Mouse (Mus musculus): ENCODE results near the gene 1110059E24Rik. TPM values are rescaled to one million over a fixed set of nuclear protein-coding genes. Genes with fewer than 3 reads are reported as not detected.

1110059E24Rik gene
- polyA plus RNA-seq, 1 experiment from 2014 or later: 72.5 TPM

GRCm38 (mm10) chr19:21653172-21653981, 601 bp upstream of the 1110059E24Rik start, which contains the start of gene Abhd17b:
Gene Abhd17b, plus strand, starts transcription at chr19:21653185.
- Histone ChIP-seq H3K36me3 (ENCODE audit: control insufficient read depth, insufficient read depth, low read length) (no peaks in the 10 kb centered on the region), H3K4me3 (ENCODE audit: low read depth, low read length) (peak within 1 kb of the TSS; percentile 81), H3K9ac (ENCODE audit: low read length) (peak within 1 kb of the TSS; percentile 93), H3K4me1 (ENCODE audit: control insufficient read depth, insufficient read depth, low read length) (peaks cover 7% of the 10 kb centered on the region; the same call in 1 of the 2 replicates), H3K27ac (replicated peaks; ENCODE audit: low read depth, low read length) (peak within 1 kb of the TSS; percentile 96), H3K4me2 (ENCODE audit: low read depth, severe bottlenecking) (peak within 1 kb of the TSS; percentile 72), H3K9me3 (ENCODE audit: control insufficient read depth, low read length) (no peaks in the 10 kb centered on the region), H3K27me3 (ENCODE audit: control insufficient read depth, insufficient read depth, low read length) (no peaks in the 10 kb centered on the region)
- DNase-seq (ENCODE audit: low spot score) (peak; percentile 69), ATAC-seq (ENCODE audit: insufficient number of reproducible peaks, low FRiP score, low TSS enrichment, low read depth) (peak; percentile 68)
- WGBS: under 1% methylated on average over 84 of the region's 105 CpGs

GRCm38 (mm10) chr19:21651664-21652063, 1.1 kb downstream of the 1110059E24Rik start:
- H3K9me3 ChIP-seq (ENCODE audit: control insufficient read depth, low read length): no peaks in the 10 kb centered on the region
- H3K4me3 ChIP-seq (ENCODE audit: low read depth, low read length): peak overlapping the region; percentile 81
- ATAC-seq (ENCODE audit: insufficient number of reproducible peaks, low FRiP score, low TSS enrichment, low read depth): no peak
- peaks cover 7% of the 10 kb centered on the region; the same call in 1 of the 2 replicates for H3K4me1 ChIP-seq (ENCODE audit: control insufficient read depth, insufficient read depth, low read length)
- H3K27me3 ChIP-seq (ENCODE audit: control insufficient read depth, insufficient read depth, low read length): no peaks in the 10 kb centered on the region
- H3K27ac ChIP-seq (replicated peaks; ENCODE audit: low read depth, low read length): no peak overlapping the region
- H3K9ac ChIP-seq (ENCODE audit: low read length): peak overlapping the region; percentile 57
- H3K4me2 ChIP-seq (ENCODE audit: low read depth, severe bottlenecking): peak overlapping the region; percentile 72
- no peak for DNase-seq (ENCODE audit: low spot score)
- 56% methylated on average over 6 of the region's 6 CpGs for WGBS
- H3K36me3 ChIP-seq (ENCODE audit: control insufficient read depth, insufficient read depth, low read length): no peaks in the 10 kb centered on the region

- WGBS: 88% methylated on average over 6 of the region's 6 CpGs
- Histone ChIP-seq H3K9me3 (ENCODE audit: control insufficient read depth, low read length) (no peaks in the 10 kb centered on the region), H3K4me3 (ENCODE audit: low read depth, low read length) (no peak overlapping the region), H3K36me3 (ENCODE audit: control insufficient read depth, insufficient read depth, low read length) (no peaks in the 10 kb centered on the region), H3K4me1 (ENCODE audit: control insufficient read depth, insufficient read depth, low read length) (no peaks in the 10 kb centered on the region), H3K27ac (replicated peaks; ENCODE audit: low read depth, low read length) (no peak overlapping the region), H3K9ac (ENCODE audit: low read length) (no peak overlapping the region), H3K27me3 (ENCODE audit: control insufficient read depth, insufficient read depth, low read length) (no peaks in the 10 kb centered on the region), H3K4me2 (ENCODE audit: low read depth, severe bottlenecking) (no peak overlapping the region)
- no peak for DNase-seq (ENCODE audit: low spot score)
- ATAC-seq (ENCODE audit: insufficient number of reproducible peaks, low FRiP score, low TSS enrichment, low read depth): no peak
These were observed 6.6 kb downstream of the 1110059E24Rik start for GRCm38 (mm10) chr19:21646142-21646541.

- no peak overlapping the region for H3K4me3 ChIP-seq (ENCODE audit: low read depth, low read length)
- no peak overlapping the region for H3K27ac ChIP-seq (replicated peaks; ENCODE audit: low read depth, low read length)
- 48% methylated on average over 4 of the region's 4 CpGs for WGBS
- H3K9ac ChIP-seq (ENCODE audit: low read length): no peak overlapping the region
- H3K4me2 ChIP-seq (ENCODE audit: low read depth, severe bottlenecking): no peak overlapping the region
- H3K36me3 ChIP-seq (ENCODE audit: control insufficient read depth, insufficient read depth, low read length): no peaks in the 10 kb centered on the region
- ATAC-seq (ENCODE audit: insufficient number of reproducible peaks, low FRiP score, low TSS enrichment, low read depth) (no peak), DNase-seq (ENCODE audit: low spot score) (no peak)
- H3K9me3 ChIP-seq (ENCODE audit: control insufficient read depth, low read length): no peaks in the 10 kb centered on the region
- no peaks in the 10 kb centered on the region for H3K27me3 ChIP-seq (ENCODE audit: control insufficient read depth, insufficient read depth, low read length)
- no peaks in the 10 kb centered on the region for H3K4me1 ChIP-seq (ENCODE audit: control insufficient read depth, insufficient read depth, low read length)
These were observed 7.5 kb downstream of the 1110059E24Rik start for GRCm38 (mm10) chr19:21645301-21645700.

- no peak for DNase-seq (ENCODE audit: low spot score)
- no peaks in the 10 kb centered on the region for H3K27me3 ChIP-seq (ENCODE audit: control insufficient read depth, insufficient read depth, low read length)
- no peak for ATAC-seq (ENCODE audit: insufficient number of reproducible peaks, low FRiP score, low TSS enrichment, low read depth)
- no peak overlapping the region for H3K9ac ChIP-seq (ENCODE audit: low read length)
- no peaks in the 10 kb centered on the region for H3K4me1 ChIP-seq (ENCODE audit: control insufficient read depth, insufficient read depth, low read length)
- no peak overlapping the region for H3K27ac ChIP-seq (replicated peaks; ENCODE audit: low read depth, low read length)
- H3K4me3 ChIP-seq (ENCODE audit: low read depth, low read length): no peak overlapping the region
- H3K36me3 ChIP-seq (ENCODE audit: control insufficient read depth, insufficient read depth, low read length): no peaks in the 10 kb centered on the region
- H3K4me2 ChIP-seq (ENCODE audit: low read depth, severe bottlenecking): no peak overlapping the region
- no peaks in the 10 kb centered on the region for H3K9me3 ChIP-seq (ENCODE audit: control insufficient read depth, low read length)
- 87% methylated on average over 1 of the region's 1 CpGs for WGBS
These were observed 8.8 kb downstream of the 1110059E24Rik start for GRCm38 (mm10) chr19:21643935-21644334.

GRCm38 (mm10) chr19:21637672-21638071, 15.1 kb downstream of the 1110059E24Rik start:
- 59% methylated on average over 7 of the region's 7 CpGs for WGBS
- no peak for ATAC-seq (ENCODE audit: insufficient number of reproducible peaks, low FRiP score, low TSS enrichment, low read depth)

GRCm38 (mm10) chr19:21636907-21637306, 15.9 kb downstream of the 1110059E24Rik start:
- DNase-seq (ENCODE audit: low spot score): no peak

More at GRCm38 (mm10) chr19:21637672-21638071, 15.1 kb downstream of the 1110059E24Rik start:
- H3K36me3 ChIP-seq (ENCODE audit: control insufficient read depth, insufficient read depth, low read length): no peaks in the 10 kb centered on the region
- no peak overlapping the region for H3K4me3 ChIP-seq (ENCODE audit: low read depth, low read length)
- no peak overlapping the region for H3K27ac ChIP-seq (replicated peaks; ENCODE audit: low read depth, low read length)
- H3K4me2 ChIP-seq (ENCODE audit: low read depth, severe bottlenecking): no peak overlapping the region
- DNase-seq (ENCODE audit: low spot score): no peak
- H3K9ac ChIP-seq (ENCODE audit: low read length): no peak overlapping the region
- H3K9me3 ChIP-seq (ENCODE audit: control insufficient read depth, low read length): no peaks in the 10 kb centered on the region
- no peaks in the 10 kb centered on the region for H3K4me1 ChIP-seq (ENCODE audit: control insufficient read depth, insufficient read depth, low read length)
- no peaks in the 10 kb centered on the region for H3K27me3 ChIP-seq (ENCODE audit: control insufficient read depth, insufficient read depth, low read length)

GRCm38 (mm10) chr19:21635406-21635805, 17.4 kb downstream of the 1110059E24Rik start:
- H3K4me3 ChIP-seq (ENCODE audit: low read depth, low read length): no peak overlapping the region
- WGBS: 93% methylated on average over 2 of the region's 2 CpGs
- no peaks in the 10 kb centered on the region for H3K4me1 ChIP-seq (ENCODE audit: control insufficient read depth, insufficient read depth, low read length)
- ATAC-seq (ENCODE audit: insufficient number of reproducible peaks, low FRiP score, low TSS enrichment, low read depth): no peak
- no peak overlapping the region for H3K4me2 ChIP-seq (ENCODE audit: low read depth, severe bottlenecking)
- no peaks in the 10 kb centered on the region for H3K27me3 ChIP-seq (ENCODE audit: control insufficient read depth, insufficient read depth, low read length)
- no peaks in the 10 kb centered on the region for H3K36me3 ChIP-seq (ENCODE audit: control insufficient read depth, insufficient read depth, low read length)
- no peak overlapping the region for H3K27ac ChIP-seq (replicated peaks; ENCODE audit: low read depth, low read length)
- no peak overlapping the region for H3K9ac ChIP-seq (ENCODE audit: low read length)
- H3K9me3 ChIP-seq (ENCODE audit: control insufficient read depth, low read length): no peaks in the 10 kb centered on the region
- DNase-seq (ENCODE audit: low spot score): no peak

More at GRCm38 (mm10) chr19:21636907-21637306, 15.9 kb downstream of the 1110059E24Rik start:
- Histone ChIP-seq H3K4me2 (ENCODE audit: low read depth, severe bottlenecking) (no peak overlapping the region), H3K4me3 (ENCODE audit: low read depth, low read length) (no peak overlapping the region), H3K27ac (replicated peaks; ENCODE audit: low read depth, low read length) (no peak overlapping the region), H3K4me1 (ENCODE audit: control insufficient read depth, insufficient read depth, low read length) (no peaks in the 10 kb centered on the region), H3K36me3 (ENCODE audit: control insufficient read depth, insufficient read depth, low read length) (no peaks in the 10 kb centered on the region), H3K27me3 (ENCODE audit: control insufficient read depth, insufficient read depth, low read length) (no peaks in the 10 kb centered on the region), H3K9me3 (ENCODE audit: control insufficient read depth, low read length) (no peaks in the 10 kb centered on the region), H3K9ac (ENCODE audit: low read length) (no peak overlapping the region)
- ATAC-seq (ENCODE audit: insufficient number of reproducible peaks, low FRiP score, low TSS enrichment, low read depth): no peak
- WGBS: 80% methylated on average over 3 of the region's 3 CpGs
